Mouse (Mus musculus): ENCODE measurements around the gene Actr8. TPM values are rescaled to one million over a fixed set of nuclear protein-coding genes. Genes with fewer than 3 reads are reported as not detected.

Actr8 gene
- 5.4 and 7.6 TPM in 2 replicates for total RNA-seq (2015; ENCODE audit: low replicate concordance)
- total RNA-seq (2017; ENCODE audit: low replicate concordance): 4.0 and 9.2 TPM in 2 replicates

GRCm38 (mm10) chr14:29978254-29979204, at the start of gene Actr8:
Gene Actr8 (plus strand): TSS chr14:29978337.
- peak; percentile 92 for ATAC-seq (replicated peaks; ENCODE audit: low FRiP score, poor library complexity, severe bottlenecking)

DNA sequence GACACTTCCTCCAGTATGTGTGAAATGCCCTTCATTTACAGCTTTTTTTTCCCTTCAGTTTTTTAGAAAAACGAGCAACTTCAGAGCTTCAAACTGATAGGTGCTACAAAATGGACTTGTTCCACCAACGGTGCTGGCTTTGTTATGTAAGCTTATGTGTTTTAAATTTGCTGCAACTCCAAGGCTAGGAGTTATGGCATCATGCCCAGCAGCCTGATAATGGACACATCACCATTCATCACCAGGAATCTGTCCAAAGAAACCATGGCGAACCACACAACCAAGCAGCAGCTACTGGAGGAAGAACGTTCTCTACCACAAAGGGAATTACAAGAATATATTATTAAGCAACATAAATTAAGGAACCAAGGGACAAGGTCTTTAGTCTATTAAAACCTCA, 49.2 kb upstream of the Actr8 start:
- ATAC-seq (replicated peaks; ENCODE audit: low FRiP score, poor library complexity, severe bottlenecking): no peak

GRCm38 (mm10) chr14:29935516-29935915, 42.6 kb upstream of the Actr8 start:
- ATAC-seq (replicated peaks; ENCODE audit: low FRiP score, poor library complexity, severe bottlenecking): no peak

GRCm38 (mm10) chr14:29937466-29937865, 40.7 kb upstream of the Actr8 start:
- no peak for ATAC-seq (replicated peaks; ENCODE audit: low FRiP score, poor library complexity, severe bottlenecking)

DNA sequence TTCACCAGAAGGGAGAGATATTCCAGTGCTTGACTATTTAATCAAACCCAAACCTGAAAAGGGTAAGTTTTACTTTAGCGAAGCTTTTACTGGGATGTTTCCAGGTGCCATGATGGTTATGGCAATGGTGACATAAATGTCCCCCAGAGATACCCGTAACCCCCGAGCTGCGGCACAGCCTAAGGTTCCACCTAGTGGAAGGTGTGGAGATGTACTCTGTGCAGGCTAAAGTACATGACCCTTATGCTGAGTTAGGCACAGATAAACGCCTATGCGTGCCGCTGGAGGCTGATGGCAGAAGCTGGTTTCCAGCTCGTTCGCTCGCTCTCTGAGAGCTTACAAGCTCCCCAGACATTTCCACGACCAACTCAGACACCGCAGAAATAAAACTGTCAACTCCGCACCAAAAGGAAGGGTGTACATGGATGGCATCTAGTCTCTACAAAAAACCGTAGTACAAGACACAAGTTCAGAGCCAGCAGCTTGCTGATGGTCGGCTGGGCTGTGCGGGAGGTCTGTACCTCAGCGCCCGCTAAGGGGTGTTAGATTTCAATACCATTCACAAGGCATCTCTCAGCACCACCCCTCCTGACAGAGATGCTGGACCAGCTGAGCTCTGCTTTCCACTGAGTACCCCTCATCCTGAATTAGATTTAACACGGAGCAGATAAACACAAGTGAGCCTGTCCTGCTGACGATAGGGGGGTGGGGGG, 38.4 kb upstream of the Actr8 start:
- ATAC-seq (replicated peaks; ENCODE audit: low FRiP score, poor library complexity, severe bottlenecking): no peak

DNA sequence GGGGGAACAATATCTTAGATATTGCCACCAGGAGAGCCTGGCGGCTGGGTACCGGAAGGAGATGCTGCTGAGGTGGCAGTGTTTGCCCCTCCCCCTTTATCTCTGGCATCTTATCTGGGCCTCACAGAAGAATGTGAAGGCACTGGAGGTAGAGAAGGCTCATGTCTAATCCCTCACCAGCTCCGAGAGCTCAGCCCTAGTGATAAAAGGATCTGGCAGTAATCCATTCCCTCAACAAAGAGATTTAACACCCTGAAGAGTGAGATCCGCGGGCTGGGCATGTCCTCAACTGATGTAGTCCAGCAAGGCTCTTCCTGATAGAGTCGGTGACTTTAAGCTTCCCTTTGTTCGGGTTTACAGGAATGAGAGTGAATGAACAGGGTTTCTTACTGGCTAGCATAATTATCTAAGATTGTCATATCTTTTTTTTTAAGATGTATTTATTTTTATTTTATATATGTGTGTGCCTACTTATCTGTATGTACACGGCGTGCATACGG, 37.8 kb upstream of the Actr8 start:
- no peak for ATAC-seq (replicated peaks; ENCODE audit: low FRiP score, poor library complexity, severe bottlenecking)

GRCm38 (mm10) chr14:29940877-29941276, 37.3 kb upstream of the Actr8 start:
- no peak for ATAC-seq (replicated peaks; ENCODE audit: low FRiP score, poor library complexity, severe bottlenecking)

DNA sequence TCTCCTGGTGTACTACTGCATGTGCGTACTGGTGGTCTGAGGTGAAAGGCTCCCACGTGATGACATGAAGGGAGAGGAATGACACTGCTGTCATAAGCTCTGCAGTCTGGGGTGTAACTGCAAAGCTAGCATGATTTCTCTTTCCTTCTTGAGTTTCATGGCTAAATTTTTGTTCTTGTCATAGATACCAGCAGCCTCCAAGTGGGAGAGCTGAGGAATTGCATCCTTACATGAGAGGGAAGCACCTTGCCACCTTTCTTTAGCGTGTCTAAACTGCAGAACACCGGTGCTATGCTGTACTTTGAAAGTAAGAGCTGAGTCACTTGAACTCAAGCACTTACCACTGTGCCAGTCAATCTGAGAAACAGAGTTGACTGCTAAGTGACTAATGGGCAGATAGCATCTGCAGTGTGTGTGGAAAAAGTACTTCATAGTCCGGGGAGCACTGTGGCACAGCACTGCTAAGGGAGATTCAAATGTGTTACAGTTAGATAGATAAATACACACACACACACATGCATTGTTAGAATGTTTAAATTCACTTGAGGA, 31.3 kb upstream of the Actr8 start:
- ATAC-seq (replicated peaks; ENCODE audit: low FRiP score, poor library complexity, severe bottlenecking): no peak

- no peak for ATAC-seq (replicated peaks; ENCODE audit: low FRiP score, poor library complexity, severe bottlenecking)
Measured at GRCm38 (mm10) chr14:29950805-29951204, 27.3 kb upstream of the Actr8 start.

- ATAC-seq (replicated peaks; ENCODE audit: low FRiP score, poor library complexity, severe bottlenecking): no peak
Measured at GRCm38 (mm10) chr14:29957393-29957792, 20.7 kb upstream of the Actr8 start.

- ATAC-seq (replicated peaks; ENCODE audit: low FRiP score, poor library complexity, severe bottlenecking): no peak
Measured at GRCm38 (mm10) chr14:29967611-29968010, 10.5 kb upstream of the Actr8 start.

GRCm38 (mm10) chr14:29968075-29968821, 9.9 kb upstream of the Actr8 start, which contains the start of gene Selenok:
Gene Selenok (plus strand): TSS chr14:29968308.
- peak; percentile 99 for ATAC-seq (replicated peaks; ENCODE audit: low FRiP score, poor library complexity, severe bottlenecking)

- no peak for ATAC-seq (replicated peaks; ENCODE audit: low FRiP score, poor library complexity, severe bottlenecking)
Measured at GRCm38 (mm10) chr14:29971446-29971845, 6.7 kb upstream of the Actr8 start.

GRCm38 (mm10) chr14:29971993-29972392, 6.1 kb upstream of the Actr8 start:
- ATAC-seq (replicated peaks; ENCODE audit: low FRiP score, poor library complexity, severe bottlenecking): no peak

GRCm38 (mm10) chr14:29976927-29977326, 1.2 kb upstream of the Actr8 start:
- ATAC-seq (replicated peaks; ENCODE audit: low FRiP score, poor library complexity, severe bottlenecking): no peak

GRCm38 (mm10) chr14:29980447-29981205, 2.5 kb downstream of the Actr8 start:
- ATAC-seq (replicated peaks; ENCODE audit: low FRiP score, poor library complexity, severe bottlenecking): 0 out of 2 replicates have a peak, but pooled peaks have one; percentile 32

- ATAC-seq (replicated peaks; ENCODE audit: low FRiP score, poor library complexity, severe bottlenecking): no peak
Measured at GRCm38 (mm10) chr14:29986096-29986495, 8.0 kb downstream of the Actr8 start.

DNA sequence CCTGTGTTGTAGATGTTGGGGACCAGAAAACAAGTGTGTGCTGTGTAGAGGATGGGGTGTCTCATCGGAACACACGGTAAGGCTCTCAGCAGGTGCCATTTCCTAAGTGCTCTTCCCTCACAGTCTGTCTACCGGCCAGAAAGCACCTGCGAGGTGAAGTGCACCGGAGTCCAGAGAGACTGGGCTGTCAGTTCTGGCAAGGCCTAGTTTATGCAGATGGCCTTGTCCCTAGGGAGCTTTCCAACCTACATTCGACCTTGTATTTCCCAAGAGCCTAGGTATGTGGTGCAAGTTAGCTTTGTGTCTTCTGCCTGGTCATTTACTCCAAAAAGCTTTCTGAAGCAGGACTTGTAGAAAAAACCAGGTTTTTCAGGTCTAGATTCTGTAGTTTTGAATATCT, 9.1 kb downstream of the Actr8 start:
- ATAC-seq (replicated peaks; ENCODE audit: low FRiP score, poor library complexity, severe bottlenecking): no peak

DNA sequence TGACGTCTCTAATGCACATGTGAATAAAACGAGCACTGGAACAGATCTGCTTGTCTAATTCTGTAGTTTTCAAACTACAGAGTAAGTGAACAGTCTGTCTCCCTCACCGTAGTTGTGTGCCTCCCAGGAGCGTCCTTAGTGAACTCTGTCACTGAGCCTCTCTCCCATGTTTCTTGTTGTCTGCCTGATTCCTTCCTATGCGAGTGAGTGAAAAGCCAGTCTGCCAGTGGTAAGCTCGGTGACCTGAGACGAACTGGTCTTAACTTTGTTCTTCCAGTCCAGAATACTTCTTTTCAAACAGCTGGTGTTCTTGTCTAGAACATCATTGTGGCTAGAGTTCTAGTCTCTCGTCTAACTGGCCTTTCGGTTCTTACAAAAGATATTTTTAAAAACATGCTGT, 9.6 kb downstream of the Actr8 start:
- no peak for ATAC-seq (replicated peaks; ENCODE audit: low FRiP score, poor library complexity, severe bottlenecking)

Data from erythroid progenitor cell, adult 5-6 weeks (primary cell).